17 mouse cellular contexts compared by ENCODE assay signal in the genomic region with DNA sequence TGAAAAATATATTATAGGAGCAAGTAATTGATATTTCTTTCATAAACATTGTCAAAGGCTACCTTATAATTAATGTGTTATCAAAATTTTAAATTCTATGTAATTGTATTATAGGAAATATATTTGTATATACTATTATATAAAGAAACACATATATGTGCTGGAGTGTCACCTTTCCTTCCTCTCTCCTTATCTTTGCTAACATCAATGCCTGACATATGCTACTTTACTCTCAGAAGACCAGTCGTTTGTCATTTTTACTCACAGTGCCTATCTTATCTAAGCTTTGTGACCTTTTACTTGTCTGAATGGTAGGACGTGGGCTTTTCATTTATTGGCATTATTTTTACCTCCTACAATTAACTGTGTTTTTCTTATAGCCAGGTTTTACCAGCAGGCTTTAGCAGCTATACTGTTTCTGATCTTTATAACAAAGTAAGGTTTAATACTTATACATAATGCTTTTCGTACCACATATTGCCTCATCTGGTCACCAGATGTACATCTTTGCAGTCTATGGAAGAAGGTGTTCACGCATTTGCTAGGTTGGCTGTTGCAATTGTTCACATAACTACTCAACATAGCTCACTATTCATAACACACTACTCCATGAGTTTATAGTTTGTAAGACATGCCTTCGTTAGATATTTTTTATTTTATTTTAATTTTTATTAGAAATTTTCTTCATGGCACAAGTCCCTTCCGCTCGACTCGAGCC.
"Had no signal": no experiment of that assay in that cellular context is flagged by ENCODE, and none has a peak within 500 bp of the region (broad histone marks: within the 10 kb centered on the region; RNA-seq: fewer than 3 reads in every experiment).

No protein-coding gene starts in this region.

- H3K9ac ChIP-seq: kidney, embryonic 15.5 days; limb, embryonic 15.5 days; liver, embryonic 14.5 days; liver, postnatal 0 days; lung, embryonic 15.5 days had no signal

- H3K27ac ChIP-seq: kidney, embryonic 15.5 days; limb, embryonic 15.5 days; liver, embryonic 14.5 days; lung, embryonic 15.5 days had no signal

- H3K36me3 ChIP-seq: kidney, embryonic 15.5 days; limb, embryonic 15.5 days; lung, embryonic 15.5 days had no signal

- H3K4me3 ChIP-seq: kidney, embryonic 15.5 days; limb, embryonic 15.5 days; lung, embryonic 15.5 days; megakaryocyte, embryonic 14.5 days had no signal

- H3K4me1 ChIP-seq: kidney, embryonic 15.5 days; limb, embryonic 15.5 days; lung, embryonic 15.5 days; megakaryocyte, embryonic 14.5 days had no signal

- H3K4me2 ChIP-seq: kidney, embryonic 15.5 days; limb, embryonic 15.5 days; liver, embryonic 11.5 days; lung, embryonic 15.5 days; midbrain, embryonic 11.5 days had no signal

- DNase-seq: kidney, adult 11 months; kidney, adult 8-10 months; kidney, postnatal 10 days; kidney, postnatal 36 days; liver, postnatal 0 days; lung, postnatal 10 days; lung, postnatal 36 days; midbrain, embryonic 14.5 days; thymus, adult 18-20 months; thymus, postnatal 36 days had no signal

- H3K27me3 ChIP-seq: kidney, embryonic 15.5 days; limb, embryonic 15.5 days; lung, embryonic 15.5 days; megakaryocyte, embryonic 14.5 days had no signal

- ATAC-seq: liver, postnatal 0 days had no signal

- H3K9me3 ChIP-seq: kidney, embryonic 15.5 days; limb, embryonic 15.5 days; lung, embryonic 15.5 days; megakaryocyte, embryonic 14.5 days had no signal
